Mouse (Mus musculus): ENCODE measurements around the gene Lag3.

The Lag3 gene

GRCm38 (mm10) chr6:124920318-124921085 is 9.0 kb upstream of the Lag3 start:
- DNase-seq (ENCODE audit: extremely low read depth, low read depth): no peak

DNA sequence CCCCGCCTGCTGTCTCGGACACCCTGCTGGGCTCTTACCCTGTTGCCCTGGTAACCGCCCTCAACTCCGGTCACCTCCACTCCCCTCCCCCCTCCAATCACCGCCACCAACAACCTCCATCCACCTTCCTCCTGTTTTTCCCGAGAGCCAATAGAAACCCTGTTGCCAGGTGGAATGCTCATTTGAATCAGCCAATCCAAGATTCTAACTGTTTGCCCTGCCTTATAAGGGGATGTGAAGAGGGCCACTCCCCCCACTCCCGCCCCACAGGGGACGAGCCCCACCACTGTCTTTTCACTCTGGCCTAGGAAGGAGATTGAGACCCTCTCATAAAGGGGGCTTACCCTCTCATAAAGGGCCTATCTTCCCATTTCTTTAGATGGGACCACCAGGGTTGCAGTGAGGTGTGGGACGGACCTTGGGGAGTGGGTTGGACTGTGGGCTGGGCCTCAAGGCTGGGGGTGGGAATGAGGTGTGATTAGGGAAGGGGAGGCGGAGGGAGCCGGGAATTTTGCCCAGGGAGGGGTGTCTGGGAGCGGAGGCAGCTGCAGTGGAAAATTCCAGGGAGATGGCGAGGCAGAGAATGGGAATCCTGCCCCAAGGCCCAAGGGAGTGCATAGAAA is 8.3 kb upstream of the Lag3 start, which contains the start of gene Ptms:
Gene Ptms, minus strand, starts transcription at position 409 of the 623 bp plus-strand sequence.
- peak; percentile 83 for DNase-seq (ENCODE audit: extremely low read depth, low read depth)

DNA sequence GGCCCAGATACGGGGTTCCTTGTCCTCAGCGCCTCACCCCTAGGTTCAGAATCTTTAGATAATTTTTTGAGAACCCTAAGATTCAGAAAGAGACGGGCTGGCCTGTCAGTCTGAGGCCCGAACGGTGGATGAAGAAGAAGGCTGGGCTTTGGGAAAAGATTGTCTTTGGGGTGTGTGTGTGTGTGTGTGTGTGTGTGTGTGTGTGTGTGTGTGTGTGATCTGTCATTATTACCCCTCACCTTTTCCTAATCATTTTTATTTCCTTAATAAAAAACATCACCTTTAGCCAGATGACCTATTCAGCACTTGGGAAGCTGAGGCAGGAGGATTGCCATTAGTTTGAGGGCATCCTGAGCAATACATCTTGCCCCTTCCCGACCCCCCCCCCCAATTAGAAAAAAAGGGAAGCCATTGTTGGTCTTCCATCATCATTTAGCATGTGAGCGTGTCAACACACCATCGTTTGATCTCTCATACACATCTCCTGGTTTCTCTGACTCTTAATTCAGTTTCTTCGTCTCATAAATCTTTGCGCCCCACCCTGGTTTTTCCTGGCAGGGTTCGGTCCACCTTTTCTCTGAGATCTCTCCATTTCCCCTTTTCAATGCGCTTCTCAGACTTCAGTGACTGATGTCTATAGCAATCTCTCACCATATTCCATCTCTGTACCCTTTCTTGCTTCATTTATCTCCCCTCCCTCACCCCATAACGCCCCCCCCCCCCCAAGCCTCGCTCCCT is 7.6 kb upstream of the Lag3 start:
- DNase-seq (ENCODE audit: extremely low read depth, low read depth): no peak

GRCm38 (mm10) chr6:124918331-124918690 is 6.8 kb upstream of the Lag3 start:
- DNase-seq (ENCODE audit: extremely low read depth, low read depth): no peak

GRCm38 (mm10) chr6:124917518-124918330 is 6.2 kb upstream of the Lag3 start:
- peak; percentile 64 for DNase-seq (ENCODE audit: extremely low read depth, low read depth)

DNA sequence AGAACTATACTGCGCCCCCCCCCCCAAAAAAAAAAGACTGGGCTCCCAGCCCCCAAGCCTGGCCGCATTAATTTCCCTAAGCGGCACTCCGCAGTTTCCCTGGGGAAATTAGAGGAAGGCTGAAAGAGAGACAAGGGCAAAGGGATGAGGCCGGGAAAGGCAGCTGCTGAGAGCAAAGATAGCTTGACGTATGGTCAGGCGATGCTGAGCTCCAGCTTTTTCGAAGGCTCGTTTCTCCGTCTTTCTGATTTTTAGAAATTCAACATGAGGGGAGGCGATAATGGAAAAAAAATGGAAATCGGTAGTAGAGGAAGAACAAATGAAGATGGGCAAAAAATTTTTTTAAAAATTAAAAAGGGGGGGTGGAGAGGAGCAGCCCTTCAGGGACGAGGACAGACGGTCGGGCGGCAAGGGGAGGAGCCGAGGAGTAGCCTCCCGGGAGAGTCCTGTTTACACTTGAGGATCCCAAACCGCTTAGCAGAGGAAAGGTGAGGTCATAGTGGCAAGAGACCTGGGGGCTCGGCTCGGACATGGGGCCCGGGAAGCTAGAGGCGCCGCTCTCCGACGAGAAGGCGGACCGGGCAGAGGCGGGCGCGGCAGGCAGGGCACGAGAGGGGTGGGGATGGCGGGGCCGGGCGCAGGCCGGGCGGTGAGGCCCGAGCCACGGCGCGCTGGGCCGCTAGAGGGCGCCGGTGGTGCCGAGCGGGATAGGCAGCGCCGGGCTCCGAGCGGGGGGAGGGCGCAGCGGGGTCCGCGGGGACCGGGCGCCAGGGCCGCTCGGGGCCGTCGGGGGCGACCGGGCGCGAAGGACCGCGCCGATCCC is 5.4 kb upstream of the Lag3 start:
- DNase-seq (ENCODE audit: extremely low read depth, low read depth): no peak

- no peak for DNase-seq (ENCODE audit: extremely low read depth, low read depth)
Observed at GRCm38 (mm10) chr6:124915942-124916694, 4.6 kb upstream of the Lag3 start.

DNA sequence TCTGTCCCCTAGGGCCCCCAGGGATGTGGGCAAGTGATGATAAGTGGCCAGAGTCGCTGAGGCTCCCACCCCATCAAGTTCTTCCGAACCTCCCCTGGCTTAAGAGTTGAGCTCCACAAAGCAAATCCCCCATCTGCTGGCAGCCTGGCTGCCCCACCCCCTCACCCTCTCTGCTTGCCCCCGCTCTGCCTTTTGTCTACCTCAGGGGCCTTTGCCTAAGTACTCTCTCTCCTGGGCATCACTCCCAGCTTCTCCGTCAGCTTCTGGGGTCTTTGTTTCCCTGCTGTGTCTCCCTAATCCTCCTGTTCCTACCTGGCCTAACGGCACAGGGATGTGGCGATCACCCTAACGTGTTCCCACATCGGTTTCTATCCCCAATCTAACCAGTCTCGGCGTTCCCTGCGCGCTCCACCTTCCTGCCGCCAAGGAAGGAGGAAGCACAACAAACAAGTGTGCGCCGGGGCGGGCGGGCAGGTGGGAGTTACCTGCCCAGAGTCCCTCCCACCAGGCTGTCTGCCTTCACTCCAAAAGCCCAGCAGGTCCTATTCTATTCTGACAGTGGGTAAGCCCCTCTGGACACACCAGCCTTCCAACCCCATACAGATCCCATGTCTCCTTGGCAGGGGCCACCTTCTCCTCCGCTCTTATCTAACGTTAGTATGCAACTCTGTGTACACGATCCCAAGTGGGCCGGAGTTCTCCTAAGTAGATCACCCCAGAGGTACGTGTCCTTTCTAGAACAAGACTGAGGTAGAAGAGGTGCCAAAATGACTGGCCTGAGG is 3.8 kb upstream of the Lag3 start:
- DNase-seq (ENCODE audit: extremely low read depth, low read depth): no peak

- DNase-seq (ENCODE audit: extremely low read depth, low read depth): no peak
Observed at GRCm38 (mm10) chr6:124914511-124914910, 3.0 kb upstream of the Lag3 start.

DNA sequence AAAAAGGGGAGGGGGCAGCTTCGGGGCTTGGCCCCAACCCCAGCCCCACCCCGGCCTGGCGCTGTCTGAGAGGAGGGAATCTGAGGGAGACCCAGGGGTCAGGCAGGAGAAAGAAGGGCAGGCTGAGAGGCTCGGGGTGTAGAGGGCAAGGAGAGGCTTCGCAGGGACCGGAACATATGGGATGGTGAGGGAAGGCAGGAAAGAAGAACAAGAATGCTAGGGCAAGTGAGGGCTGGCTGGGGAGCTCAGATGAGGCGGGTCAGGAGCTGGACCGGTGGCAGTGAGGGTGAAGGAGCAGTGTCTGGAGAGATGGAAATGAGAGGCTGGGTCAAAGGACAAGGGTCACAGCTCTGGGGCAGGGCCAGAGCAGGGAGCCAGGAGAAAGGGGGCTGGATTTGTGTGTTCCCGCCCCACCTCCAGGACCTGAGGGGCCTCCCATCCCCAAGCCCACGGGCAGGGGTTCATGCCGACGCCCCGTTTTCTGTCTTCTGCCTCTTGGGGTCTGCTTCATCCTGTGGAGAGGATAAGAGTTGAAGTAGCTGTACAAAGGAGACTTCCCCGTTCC is 2.3 kb upstream of the Lag3 start:
- no peak for DNase-seq (ENCODE audit: extremely low read depth, low read depth)

DNA sequence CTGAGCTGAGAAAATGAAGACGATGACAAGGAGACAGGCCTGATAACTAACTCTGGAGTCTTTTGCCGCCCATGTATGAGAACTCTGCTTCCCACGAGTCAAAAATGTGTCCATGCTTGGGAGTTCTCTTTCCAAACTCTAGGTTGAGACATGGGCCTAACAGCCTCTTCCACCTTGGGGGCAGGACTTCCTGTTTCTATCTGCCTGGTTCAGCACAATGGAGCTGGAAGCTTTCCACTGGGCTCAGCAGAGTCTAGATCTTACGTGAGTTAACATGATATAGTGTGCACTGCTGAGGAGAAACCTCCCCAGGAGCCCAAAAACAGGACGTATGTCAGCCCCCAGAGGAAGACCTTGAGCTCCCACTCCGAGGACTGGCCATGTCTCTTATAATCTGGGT is 1.7 kb upstream of the Lag3 start:
- no peak for DNase-seq (ENCODE audit: extremely low read depth, low read depth)

- DNase-seq (ENCODE audit: extremely low read depth, low read depth): no peak
Observed at GRCm38 (mm10) chr6:124910032-124910431, 1.5 kb downstream of the Lag3 start.

GRCm38 (mm10) chr6:124907767-124908166 is 3.7 kb downstream of the Lag3 start:
- DNase-seq (ENCODE audit: extremely low read depth, low read depth): no peak

DNA sequence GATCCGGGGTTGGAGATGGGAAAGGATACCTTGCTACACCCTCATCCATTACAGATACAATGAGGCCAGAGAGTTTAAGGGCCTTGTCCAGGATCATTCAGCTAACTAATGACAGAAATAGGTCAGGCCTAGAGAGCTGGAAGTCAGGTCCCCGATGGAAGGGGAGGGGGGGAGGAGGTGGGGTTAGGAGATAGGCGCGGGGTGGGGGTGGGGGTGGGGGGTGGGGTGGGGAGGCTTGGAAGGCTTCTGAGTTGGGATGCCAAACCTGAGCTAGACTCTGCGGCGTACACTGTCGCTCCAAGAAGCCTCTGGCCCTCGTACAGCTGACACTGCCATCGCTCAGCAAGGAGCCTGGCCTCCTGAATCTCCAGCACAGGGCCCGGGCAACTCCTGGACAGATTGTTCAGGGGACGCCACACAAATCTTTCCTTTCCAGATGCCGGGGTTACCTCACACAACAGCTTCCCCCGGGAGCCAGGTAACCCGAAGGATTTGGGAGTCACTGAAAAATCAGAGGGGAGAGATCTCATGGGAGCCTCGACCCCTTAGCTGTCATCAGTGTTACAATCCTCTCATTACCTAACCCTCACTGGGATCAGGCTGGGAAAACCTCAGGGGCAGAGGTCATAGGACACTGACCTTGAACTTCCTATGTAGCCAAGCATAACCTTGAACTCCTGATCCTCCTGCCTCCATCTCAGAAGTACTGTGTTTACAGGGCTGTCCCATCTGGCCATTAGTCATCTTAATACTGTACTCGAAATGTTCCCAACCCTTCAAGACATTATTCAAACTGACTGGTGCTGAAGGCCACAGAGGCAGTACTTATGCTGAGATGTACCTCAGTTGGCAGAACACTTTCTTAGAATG is 6.3 kb downstream of the Lag3 start:
- DNase-seq (ENCODE audit: extremely low read depth, low read depth): no peak

GRCm38 (mm10) chr6:124904161-124904981 is 7.1 kb downstream of the Lag3 start:
- DNase-seq (ENCODE audit: extremely low read depth, low read depth): peak; percentile 75

DNA sequence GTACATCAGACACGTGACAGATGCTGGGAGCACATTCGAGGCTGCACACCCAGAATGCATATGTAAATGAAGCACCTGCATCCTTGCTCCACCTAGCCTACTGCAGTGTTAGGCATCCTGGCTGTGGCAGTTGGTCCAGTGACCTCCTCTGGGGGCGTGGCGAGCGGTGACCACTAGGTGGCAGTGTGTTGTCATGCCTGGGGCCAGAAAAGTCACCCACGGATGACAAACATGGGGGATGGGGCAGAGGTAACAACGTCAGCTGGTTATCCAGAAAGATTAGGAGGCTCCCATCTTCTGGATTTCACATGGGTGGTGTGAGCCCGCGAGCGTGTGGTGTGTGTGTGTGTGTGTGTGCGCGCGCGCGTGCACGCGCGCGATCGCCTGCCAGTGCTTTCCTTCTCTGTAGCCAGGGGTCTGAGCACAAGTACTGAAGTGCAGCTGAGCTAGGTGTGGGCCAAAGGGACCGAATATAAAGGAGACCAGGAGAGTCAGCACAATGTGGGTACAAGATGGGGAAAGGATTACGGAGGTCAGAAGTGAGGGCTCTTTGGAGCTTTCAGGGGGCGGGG is 7.8 kb downstream of the Lag3 start:
- peak; percentile 67 for DNase-seq (ENCODE audit: extremely low read depth, low read depth)

- DNase-seq (ENCODE audit: extremely low read depth, low read depth): no peak
Observed at GRCm38 (mm10) chr6:124901851-124902250, 9.7 kb downstream of the Lag3 start.
